Mouse (Mus musculus) E14TG2a.4 (cell line): ENCODE results near the gene Tcfl5.

Experiments
- CTCF ChIP-seq: conservative IDR thresholded peaks from 2 replicates; pipeline ENCODE4 v1.5.1; 2014; ENCODE audit warnings: low read length
- NANOG ChIP-seq: IDR thresholded peaks from 2 replicates; pipeline ENCODE4 v1.6.1; 2014; ENCODE audit warnings: borderline replicate concordance, low read length, mixed read lengths
- POU5F1 ChIP-seq: IDR thresholded peaks from 2 replicates; pipeline ENCODE4 v1.6.1; 2014; ENCODE audit warnings: low read length, borderline replicate concordance

DNA sequence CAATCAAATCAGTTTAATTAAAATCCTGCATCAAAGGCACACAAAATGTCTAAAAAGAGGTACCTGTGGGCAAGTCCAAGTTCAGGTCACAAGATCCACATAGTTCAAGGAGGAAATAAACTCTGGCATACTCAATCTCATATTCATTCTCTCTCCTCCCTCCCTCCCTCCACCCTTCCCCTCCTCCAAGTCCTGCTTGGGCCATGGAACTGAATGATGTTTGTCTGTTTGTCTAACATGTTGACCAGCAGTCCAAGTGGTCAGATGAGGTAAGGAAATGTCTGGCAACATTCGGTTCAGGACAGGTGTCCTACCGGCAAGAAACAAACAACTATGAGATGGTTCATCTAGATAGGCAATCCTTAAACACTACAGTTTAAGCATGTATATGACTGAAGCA, 34.2 kb upstream of the Tcfl5 start:
- no peak for TF ChIP-seq CTCF
- TF ChIP-seq NANOG: no peak
- TF ChIP-seq POU5F1: no peak
